Mouse (Mus musculus): ENCODE results near the gene Bpifb5.
A peak's percentile ranks its signal among the peaks of the same experiment; 100 is the strongest.
"Not testable (repeated sequence)": the region's sequence is repeated elsewhere in the genome, so short reads cannot be mapped to it uniquely, and the experiment has no call there.

The Bpifb5 gene

GRCm38 (mm10) chr2:154223265-154223916 is at the start of gene Bpifb5:
Gene Bpifb5 (plus strand): TSS chr2:154223742.
- peak; percentile 67 to 85 for DNase-seq

- DNase-seq: not testable (repeated sequence)
Observed at GRCm38 (mm10) chr2:154181900-154182299, 41.6 kb upstream of the Bpifb5 start.

- DNase-seq: not testable (repeated sequence)
Observed at GRCm38 (mm10) chr2:154183061-154183460, 40.5 kb upstream of the Bpifb5 start.

GRCm38 (mm10) chr2:154185319-154185718 is 38.2 kb upstream of the Bpifb5 start:
- DNase-seq: peak; percentile 34 to 63

GRCm38 (mm10) chr2:154185748-154186147 is 37.8 kb upstream of the Bpifb5 start:
- no peak for DNase-seq

- DNase-seq: no peak
Observed at GRCm38 (mm10) chr2:154187468-154187867, 36.1 kb upstream of the Bpifb5 start.

- no peak for DNase-seq
Observed at GRCm38 (mm10) chr2:154189877-154190434, 33.6 kb upstream of the Bpifb5 start.

GRCm38 (mm10) chr2:154190546-154191258 is 32.8 kb upstream of the Bpifb5 start, which contains the start of gene Bpifb1:
Gene Bpifb1 (plus strand): TSS chr2:154190818.
- DNase-seq: no peak

GRCm38 (mm10) chr2:154192141-154192540 is 31.4 kb upstream of the Bpifb5 start:
- no peak for DNase-seq

- DNase-seq: no peak
Observed at GRCm38 (mm10) chr2:154193071-154193470, 30.5 kb upstream of the Bpifb5 start.

- DNase-seq: no peak
Observed at GRCm38 (mm10) chr2:154193994-154194504, 29.5 kb upstream of the Bpifb5 start.

- DNase-seq: no peak
Observed at GRCm38 (mm10) chr2:154197036-154197435, 26.5 kb upstream of the Bpifb5 start.

GRCm38 (mm10) chr2:154204630-154205029 is 18.9 kb upstream of the Bpifb5 start:
- DNase-seq: no peak

GRCm38 (mm10) chr2:154206908-154207307 is 16.6 kb upstream of the Bpifb5 start:
- peak; percentile 41 to 57 for DNase-seq

GRCm38 (mm10) chr2:154209112-154209511 is 14.4 kb upstream of the Bpifb5 start:
- DNase-seq: no peak

GRCm38 (mm10) chr2:154211121-154211520 is 12.4 kb upstream of the Bpifb5 start:
- no peak for DNase-seq

- no peak for DNase-seq
Observed at GRCm38 (mm10) chr2:154211881-154212280, 11.7 kb upstream of the Bpifb5 start.

- DNase-seq: peak; percentile 68 to 83
Observed at GRCm38 (mm10) chr2:154215191-154215590, 8.4 kb upstream of the Bpifb5 start.

- DNase-seq: no peak
Observed at GRCm38 (mm10) chr2:154219950-154220349, 3.6 kb upstream of the Bpifb5 start.

- peak in 1 of 2 experiments; percentile 25 for DNase-seq
Observed at GRCm38 (mm10) chr2:154223917-154224273, 353 bp downstream of the Bpifb5 start.

- DNase-seq: peak in 1 of 2 experiments; percentile 12
Observed at GRCm38 (mm10) chr2:154226991-154227390, 3.4 kb downstream of the Bpifb5 start.

GRCm38 (mm10) chr2:154227830-154228229 is 4.3 kb downstream of the Bpifb5 start:
- no peak for DNase-seq

- DNase-seq: no peak
Observed at GRCm38 (mm10) chr2:154233426-154233825, 9.9 kb downstream of the Bpifb5 start.

GRCm38 (mm10) chr2:154240771-154241170 is 17.2 kb downstream of the Bpifb5 start:
- DNase-seq: peak; percentile 32 to 44
